Mouse (Mus musculus): Measurements from ENCODE around the gene Sprtn. TPM values are rescaled to one million over a fixed set of nuclear protein-coding genes. Genes with fewer than 3 reads are reported as not detected.

The Sprtn gene
- total and polyA plus RNA-seq, 3 experiments = 27.2 to 31.8 TPM; not detected in 1

GRCm38 (mm10) chr8:124935116-124935515 is 37.4 kb downstream of the Sprtn start:
- TF ChIP-seq MAX (IDR thresholded peaks at IDR 0.05; ENCODE audit: low read length) (no peak), NELFE (IDR thresholded peaks at IDR 0.05; ENCODE audit: low read depth, low read length) (no peak), ZMIZ1 (IDR thresholded peaks at IDR 0.05; ENCODE audit: low read depth, low read length) (no peak), MAZ (IDR thresholded peaks at IDR 0.05; ENCODE audit: low read depth, low read length) (no peak), MYC (IDR thresholded peaks at IDR 0.05; ENCODE audit: low read depth, low read length) (no peak), EP300 (IDR thresholded peaks at IDR 0.05; ENCODE audit: low read depth in 1 of 2, low read length in 2 of 2) (no peak), TBP (IDR thresholded peaks at IDR 0.05; ENCODE audit: low read depth, low read length) (no peak), UBTF (IDR thresholded peaks at IDR 0.05; ENCODE audit: borderline replicate concordance, insufficient read depth, low read depth, low read length) (no peak), USF1 (IDR thresholded peaks at IDR 0.05; ENCODE audit: low read depth, low read length) (no peak), HCFC1 (IDR thresholded peaks at IDR 0.05; ENCODE audit: low read depth, low read length) (no peak), GATA1 (IDR thresholded peaks at IDR 0.05; ENCODE audit: low read depth, low read length) (no peak), ZNF384 (IDR thresholded peaks at IDR 0.05; ENCODE audit: low read depth, low read length) (no peak), SIN3A (IDR thresholded peaks at IDR 0.05; ENCODE audit: low read length) (no peak), E2F4 (IDR thresholded peaks at IDR 0.05; ENCODE audit: borderline replicate concordance, low read depth, low read length) (no peak), TAL1 (IDR thresholded peaks at IDR 0.05; ENCODE audit: low read length) (no peak), SMC3 (IDR thresholded peaks at IDR 0.05; ENCODE audit: low read depth, low read length) (no peak), POLR2AphosphoS5 (IDR thresholded peaks at IDR 0.05; ENCODE audit: borderline replicate concordance, low read depth, low read length) (no peak)
- no peak overlapping the region for H3K9ac ChIP-seq (ENCODE audit: control insufficient read depth, low read depth, low read length, poor library complexity, severe bottlenecking)
- H3K9me3 ChIP-seq (replicated peaks; ENCODE audit: insufficient read depth, low read length) = no peaks in the 10 kb centered on the region
- H3K4me3 ChIP-seq (ENCODE audit: control insufficient read depth in 1 of 2, insufficient read depth in 1 of 2, low read depth in 2 of 2, low read length in 2 of 2) = no peak overlapping the region
- H3K4me1 ChIP-seq (ENCODE audit: control insufficient read depth in 1 of 2, insufficient read depth in 2 of 2, low read length in 2 of 2) = no peaks in the 10 kb centered on the region
- peaks cover 0 to 2% of the 10 kb centered on the region in 2 experiments; a peak in 1 of 4 replicates for H3K36me3 ChIP-seq (ENCODE audit: control insufficient read depth in 1 of 2, insufficient read depth in 2 of 2, low read length in 2 of 2)
- H3K27me3 ChIP-seq (ENCODE audit: control insufficient read depth in 1 of 2, insufficient read depth in 2 of 2, low read length in 2 of 2) = no peaks in the 10 kb centered on the region
- H3K27ac ChIP-seq (ENCODE audit: control insufficient read depth, low read depth, low read length) = no peak overlapping the region
- DNase-seq (ENCODE audit: low read depth, low spot score) = no peak
- H3K79me2 ChIP-seq (ENCODE audit: control insufficient read depth, insufficient read depth, low read length, poor library complexity) = peaks cover 26% of the 10 kb centered on the region

GRCm38 (mm10) chr8:124936699-124937098 is 39.0 kb downstream of the Sprtn start:
- TF ChIP-seq MXI1 (IDR thresholded peaks at IDR 0.05; ENCODE audit: low read depth, low read length) (no peak), NRF1 (IDR thresholded peaks at IDR 0.05; ENCODE audit: insufficient read depth, low read depth, low read length, poor library complexity, severe bottlenecking) (no peak), MAFK (IDR thresholded peaks at IDR 0.05; ENCODE audit: borderline replicate concordance, low read depth, low read length) (no peak), MYC (IDR thresholded peaks at IDR 0.05; ENCODE audit: low read depth, low read length) (no peak), E2F4 (IDR thresholded peaks at IDR 0.05; ENCODE audit: borderline replicate concordance, low read depth, low read length) (no peak), TAL1 (IDR thresholded peaks at IDR 0.05; ENCODE audit: low read length) (no peak), ZNF384 (IDR thresholded peaks at IDR 0.05; ENCODE audit: low read depth, low read length) (no peak), MAZ (IDR thresholded peaks at IDR 0.05; ENCODE audit: low read depth, low read length) (no peak), ZKSCAN1 (IDR thresholded peaks at IDR 0.05; ENCODE audit: low read depth, low read length) (no peak), BHLHE40 (IDR thresholded peaks at IDR 0.05; ENCODE audit: borderline replicate concordance, low read depth, low read length) (no peak), ELF1 (IDR thresholded peaks at IDR 0.05; ENCODE audit: low read depth, low read length) (no peak), TCF12 (IDR thresholded peaks at IDR 0.05; ENCODE audit: low read depth, low read length) (no peak), UBTF (IDR thresholded peaks at IDR 0.05; ENCODE audit: borderline replicate concordance, insufficient read depth, low read depth, low read length) (no peak), CHD1 (IDR thresholded peaks at IDR 0.05; ENCODE audit: low read depth, low read length) (no peak)
- H3K27me3 ChIP-seq (ENCODE audit: control insufficient read depth in 1 of 2, insufficient read depth in 2 of 2, low read length in 2 of 2) = no peaks in the 10 kb centered on the region
- H3K79me2 ChIP-seq (ENCODE audit: control insufficient read depth, insufficient read depth, low read length, poor library complexity) = peaks cover 26% of the 10 kb centered on the region
- no peak overlapping the region for H3K9ac ChIP-seq (ENCODE audit: control insufficient read depth, low read depth, low read length, poor library complexity, severe bottlenecking)
- no peak for DNase-seq (ENCODE audit: low read depth, low spot score)
- no peak overlapping the region for H3K4me3 ChIP-seq (ENCODE audit: control insufficient read depth in 1 of 2, insufficient read depth in 1 of 2, low read depth in 2 of 2, low read length in 2 of 2)
- peaks cover 0 to 2% of the 10 kb centered on the region in 2 experiments; a peak in 2 of 4 replicates for H3K36me3 ChIP-seq (ENCODE audit: control insufficient read depth in 1 of 2, insufficient read depth in 2 of 2, low read length in 2 of 2)
- no peaks in the 10 kb centered on the region for H3K9me3 ChIP-seq (replicated peaks; ENCODE audit: insufficient read depth, low read length)
- no peak overlapping the region for H3K27ac ChIP-seq (ENCODE audit: control insufficient read depth, low read depth, low read length)
- H3K4me1 ChIP-seq (ENCODE audit: control insufficient read depth in 1 of 2, insufficient read depth in 2 of 2, low read length in 2 of 2) = no peaks in the 10 kb centered on the region

Measured in MEL (cell line).